Mouse (Mus musculus): ENCODE measurements around the gene Pabpn1. TPM values are rescaled to one million over a fixed set of nuclear protein-coding genes. Genes with fewer than 3 reads are reported as not detected.
A peak's percentile ranks its signal among the peaks of the same experiment; 100 is the strongest.

The Pabpn1 gene
- polyA plus RNA-seq (2011; ENCODE audit: insufficient read length, low read depth, missing spikeins) = 168 and 172 TPM in 2 replicates

GRCm38 (mm10) chr14:54892200-54892599 lies at the start of gene Pabpn1:
Gene Pabpn1, plus strand, starts transcription at chr14:54892500.
- Histone ChIP-seq H3K27ac (ENCODE audit: insufficient read depth, low read length) (peak within 1 kb of the TSS; percentile 29; the same call in 1 of the 2 replicates), H3K4me3 (ENCODE audit: insufficient read depth, low read length) (peak within 1 kb of the TSS; percentile 34; the same call in 1 of the 2 replicates), H3K4me1 (ENCODE audit: control insufficient read depth, insufficient read depth, low read length) (peaks cover 1% of the 10 kb centered on the region)
- TF ChIP-seq CTCF (IDR thresholded peaks at IDR 0.05; ENCODE audit: borderline replicate concordance, insufficient read depth, low read length) (no peak), POLR2A (IDR thresholded peaks at IDR 0.05; ENCODE audit: low read depth, low read length) (no peak)

- Histone ChIP-seq H3K27ac (ENCODE audit: insufficient read depth, low read length) (no peak overlapping the region), H3K4me3 (ENCODE audit: insufficient read depth, low read length) (no peak overlapping the region), H3K4me1 (ENCODE audit: control insufficient read depth, insufficient read depth, low read length) (peaks cover 2% of the 10 kb centered on the region; the same call in 1 of the 2 replicates)
- TF ChIP-seq CTCF (IDR thresholded peaks at IDR 0.05; ENCODE audit: borderline replicate concordance, insufficient read depth, low read length) = no peak
- TF ChIP-seq POLR2A (IDR thresholded peaks at IDR 0.05; ENCODE audit: low read depth, low read length) = no peak
These were observed 48.8 kb upstream of the Pabpn1 start for GRCm38 (mm10) chr14:54843461-54843860.

GRCm38 (mm10) chr14:54855726-54856125 lies 36.6 kb upstream of the Pabpn1 start:
- no peak overlapping the region for H3K27ac ChIP-seq (ENCODE audit: insufficient read depth, low read length)
- H3K4me1 ChIP-seq (ENCODE audit: control insufficient read depth, insufficient read depth, low read length) = no peaks in the 10 kb centered on the region
- H3K4me3 ChIP-seq (ENCODE audit: insufficient read depth, low read length) = no peak overlapping the region
- no peak for TF ChIP-seq CTCF (IDR thresholded peaks at IDR 0.05; ENCODE audit: borderline replicate concordance, insufficient read depth, low read length)
- TF ChIP-seq POLR2A (IDR thresholded peaks at IDR 0.05; ENCODE audit: low read depth, low read length) = no peak

GRCm38 (mm10) chr14:54856703-54857102 lies 35.6 kb upstream of the Pabpn1 start:
- TF ChIP-seq POLR2A (IDR thresholded peaks at IDR 0.05; ENCODE audit: low read depth, low read length) (no peak), CTCF (IDR thresholded peaks at IDR 0.05; ENCODE audit: borderline replicate concordance, insufficient read depth, low read length) (no peak)
- H3K4me1 ChIP-seq (ENCODE audit: control insufficient read depth, insufficient read depth, low read length) = no peaks in the 10 kb centered on the region
- no peak overlapping the region for H3K4me3 ChIP-seq (ENCODE audit: insufficient read depth, low read length)
- no peak overlapping the region for H3K27ac ChIP-seq (ENCODE audit: insufficient read depth, low read length)

- no peak overlapping the region for H3K27ac ChIP-seq (ENCODE audit: insufficient read depth, low read length)
- H3K4me1 ChIP-seq (ENCODE audit: control insufficient read depth, insufficient read depth, low read length) = no peaks in the 10 kb centered on the region
- no peak overlapping the region for H3K4me3 ChIP-seq (ENCODE audit: insufficient read depth, low read length)
- no peak for TF ChIP-seq POLR2A (IDR thresholded peaks at IDR 0.05; ENCODE audit: low read depth, low read length)
- no peak for TF ChIP-seq CTCF (IDR thresholded peaks at IDR 0.05; ENCODE audit: borderline replicate concordance, insufficient read depth, low read length)
These were observed 34.4 kb upstream of the Pabpn1 start for GRCm38 (mm10) chr14:54857891-54858290.

GRCm38 (mm10) chr14:54860511-54860910 lies 31.8 kb upstream of the Pabpn1 start:
- H3K4me1 ChIP-seq (ENCODE audit: control insufficient read depth, insufficient read depth, low read length) = no peaks in the 10 kb centered on the region
- no peak overlapping the region for H3K27ac ChIP-seq (ENCODE audit: insufficient read depth, low read length)
- H3K4me3 ChIP-seq (ENCODE audit: insufficient read depth, low read length) = no peak overlapping the region
- TF ChIP-seq POLR2A (IDR thresholded peaks at IDR 0.05; ENCODE audit: low read depth, low read length) = no peak
- peak; percentile 61; the same call in 1 of the 2 replicates for TF ChIP-seq CTCF (IDR thresholded peaks at IDR 0.05; ENCODE audit: borderline replicate concordance, insufficient read depth, low read length)

GRCm38 (mm10) chr14:54863501-54864312 lies 28.6 kb upstream of the Pabpn1 start:
- Histone ChIP-seq H3K4me1 (ENCODE audit: control insufficient read depth, insufficient read depth, low read length) (no peaks in the 10 kb centered on the region), H3K4me3 (ENCODE audit: insufficient read depth, low read length) (peak overlapping the region; percentile 74), H3K27ac (ENCODE audit: insufficient read depth, low read length) (no peak overlapping the region)
- TF ChIP-seq CTCF (IDR thresholded peaks at IDR 0.05; ENCODE audit: borderline replicate concordance, insufficient read depth, low read length) (no peak), POLR2A (IDR thresholded peaks at IDR 0.05; ENCODE audit: low read depth, low read length) (peak; percentile 78)

- Histone ChIP-seq H3K4me1 (ENCODE audit: control insufficient read depth, insufficient read depth, low read length) (no peaks in the 10 kb centered on the region), H3K27ac (ENCODE audit: insufficient read depth, low read length) (peak overlapping the region; percentile 25), H3K4me3 (ENCODE audit: insufficient read depth, low read length) (peak overlapping the region; percentile 67)
- TF ChIP-seq CTCF (IDR thresholded peaks at IDR 0.05; ENCODE audit: borderline replicate concordance, insufficient read depth, low read length) = no peak
- no peak for TF ChIP-seq POLR2A (IDR thresholded peaks at IDR 0.05; ENCODE audit: low read depth, low read length)
These were observed 27.8 kb upstream of the Pabpn1 start for GRCm38 (mm10) chr14:54864313-54865036.

- Histone ChIP-seq H3K4me1 (ENCODE audit: control insufficient read depth, insufficient read depth, low read length) (no peaks in the 10 kb centered on the region), H3K27ac (ENCODE audit: insufficient read depth, low read length) (no peak overlapping the region), H3K4me3 (ENCODE audit: insufficient read depth, low read length) (no peak overlapping the region)
- TF ChIP-seq POLR2A (IDR thresholded peaks at IDR 0.05; ENCODE audit: low read depth, low read length) (no peak), CTCF (IDR thresholded peaks at IDR 0.05; ENCODE audit: borderline replicate concordance, insufficient read depth, low read length) (no peak)
These were observed 26.7 kb upstream of the Pabpn1 start for GRCm38 (mm10) chr14:54865626-54866025.
